Mouse (Mus musculus) mouse embryonic stem cell (cell line): Measurements from ENCODE around the gene Cdc26.

Experiments
- in situ Hi-C, 2 experiments: fragments of 300-500 bp; cut with MboI; formaldehyde crosslinking; loops; 1 replicate in 1 of 2; 3 replicates in 1 of 2; pipeline ENCODE4 v1.14.3; 2019 to 2020; ENCODE audit warnings: low sequenced_read_pairs in 2 of 2, low pct_unique_long_range_greater_than_20kb in 1 of 2, mixed read lengths in 1 of 2; ENCODE audit not compliant: unreplicated experiment in 1 of 2

Gene Cdc26

DNA sequence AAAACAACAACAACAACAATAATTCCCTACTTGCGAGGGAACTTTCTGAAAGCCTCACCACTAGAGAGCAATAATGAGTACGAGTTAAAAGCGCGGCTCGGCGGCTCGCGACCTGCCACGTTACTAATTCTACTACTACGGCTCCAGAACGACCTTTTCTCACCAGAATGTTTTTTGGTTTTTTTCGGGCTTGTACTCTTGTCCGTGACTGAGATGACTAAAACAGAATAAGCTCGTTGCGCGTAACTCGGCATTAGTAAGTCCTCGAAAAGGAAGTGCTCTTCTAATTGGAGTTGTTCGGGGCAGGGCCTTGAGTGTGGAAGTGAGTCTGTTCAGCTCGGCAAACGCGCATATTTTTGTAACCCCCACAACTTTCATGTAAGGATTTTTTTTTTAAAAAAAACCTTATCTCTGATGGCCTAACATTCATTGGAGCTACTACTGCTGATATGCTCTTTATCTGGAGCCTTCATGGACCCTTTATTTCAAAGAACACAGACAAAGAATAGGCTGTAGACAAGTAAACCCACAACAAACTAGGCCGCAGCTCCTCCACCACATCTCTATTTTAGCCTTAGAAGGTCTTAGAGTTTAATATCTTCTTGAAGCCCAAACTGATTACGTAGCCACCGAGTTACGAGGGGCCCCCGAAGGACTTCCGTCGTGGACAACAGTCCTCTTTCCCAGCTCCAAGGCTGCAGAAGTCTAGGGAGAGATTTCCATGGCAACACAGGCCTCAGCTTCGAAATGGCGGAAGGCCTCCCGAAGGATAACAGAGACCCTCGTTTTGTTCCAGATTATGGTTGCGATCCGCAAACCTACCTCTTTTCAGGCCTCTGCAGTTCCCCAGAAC, 486 bp downstream of the Cdc26 start:
- in situ Hi-C loops, result no loop called here

DNA sequence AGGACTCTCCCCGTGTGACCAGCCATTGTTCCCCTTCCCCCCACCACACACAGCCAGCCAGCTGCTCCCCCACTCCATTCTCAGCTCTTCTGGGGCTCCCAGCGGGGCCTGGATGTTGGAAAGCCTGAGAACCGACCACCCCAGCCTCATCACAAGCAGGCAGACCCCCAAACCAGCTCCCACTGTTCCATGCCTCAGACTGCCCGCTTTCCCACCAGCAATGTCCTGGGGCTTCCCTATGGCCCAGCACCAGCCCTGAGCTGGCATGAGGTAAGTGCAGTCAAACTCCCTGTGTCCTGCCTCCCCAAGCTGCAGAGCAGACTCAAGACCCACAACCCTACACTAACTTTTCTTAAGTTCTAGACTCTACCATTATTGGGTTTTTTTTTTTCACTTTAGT, 2.3 kb downstream of the Cdc26 start:
- in situ Hi-C loops, result no loop called here

DNA sequence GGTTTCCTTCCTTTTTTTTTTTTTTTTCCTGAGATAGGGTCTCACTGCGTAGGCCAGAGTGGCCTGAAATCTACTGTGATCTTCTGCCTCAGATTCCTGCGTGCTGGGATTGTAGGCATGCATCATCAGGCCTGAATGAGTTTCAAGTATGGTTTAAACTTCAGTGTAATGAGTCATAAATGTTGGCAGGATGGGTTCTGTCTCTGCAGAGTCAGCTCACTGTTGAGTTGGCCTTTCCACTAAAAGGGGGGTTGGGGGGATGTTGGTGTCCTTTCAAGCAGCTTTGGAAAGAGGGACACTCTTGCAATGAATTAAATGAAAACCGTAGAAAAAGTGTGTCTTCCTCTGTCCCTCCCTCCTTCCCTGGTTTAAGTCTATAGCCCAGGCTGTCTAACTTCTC, 9.5 kb downstream of the Cdc26 start:
- in situ Hi-C loops, result no loop called here

DNA sequence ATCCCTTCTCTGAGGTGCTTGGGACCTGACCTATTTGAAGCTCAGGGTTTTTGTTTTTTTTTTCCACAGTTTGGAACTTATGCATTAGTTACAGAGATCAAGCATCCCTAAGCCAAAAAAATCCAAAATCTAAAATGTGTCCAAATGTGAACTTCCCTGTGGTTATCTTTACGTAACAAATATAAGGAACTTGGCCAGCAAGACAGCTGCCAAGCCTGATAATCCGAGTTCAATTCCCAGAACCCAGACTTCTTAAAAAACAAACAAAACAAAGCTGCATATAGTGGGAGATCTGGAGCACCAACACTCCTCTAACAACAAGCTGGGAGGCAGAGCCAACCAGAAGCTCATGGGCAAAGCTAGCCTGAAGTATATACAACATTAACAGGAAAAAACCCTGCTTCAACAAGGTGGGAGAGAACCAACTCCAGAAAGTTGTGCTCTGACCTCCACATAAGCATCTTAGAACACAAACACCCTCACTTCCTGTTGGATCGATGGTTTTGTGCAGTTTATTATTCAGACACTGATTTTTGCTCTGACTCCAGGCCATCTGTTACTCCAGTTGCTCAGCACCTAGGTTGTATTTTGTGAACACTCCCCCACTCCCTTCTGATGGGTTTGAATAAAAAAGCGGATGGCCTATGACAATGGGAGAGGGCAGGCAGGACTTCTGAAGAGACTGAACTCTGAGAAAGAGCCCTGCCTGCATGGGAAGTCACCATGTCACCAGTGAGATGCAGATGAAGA, 10.7 kb downstream of the Cdc26 start:
- in situ Hi-C loops, result no loop called here

DNA sequence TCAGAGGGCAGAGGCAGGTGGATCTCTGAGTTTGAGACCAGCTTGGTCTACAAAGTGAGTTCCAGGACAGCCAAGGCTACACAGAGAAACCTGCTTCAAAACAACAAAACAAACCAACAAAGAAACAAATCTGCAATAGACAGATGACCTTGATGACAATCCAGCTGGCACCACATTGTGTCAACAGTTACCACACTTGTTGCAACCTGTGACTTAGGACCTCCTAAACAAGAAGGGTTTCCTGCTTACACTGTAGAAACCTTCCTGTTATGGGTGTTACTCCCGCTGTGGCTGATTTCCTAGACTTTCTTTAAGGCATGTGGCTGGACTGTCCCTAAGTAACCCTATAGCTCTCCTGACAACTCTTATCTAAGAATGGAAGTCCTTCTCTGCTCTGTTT, 12.6 kb downstream of the Cdc26 start:
- in situ Hi-C loops, result no loop called here

DNA sequence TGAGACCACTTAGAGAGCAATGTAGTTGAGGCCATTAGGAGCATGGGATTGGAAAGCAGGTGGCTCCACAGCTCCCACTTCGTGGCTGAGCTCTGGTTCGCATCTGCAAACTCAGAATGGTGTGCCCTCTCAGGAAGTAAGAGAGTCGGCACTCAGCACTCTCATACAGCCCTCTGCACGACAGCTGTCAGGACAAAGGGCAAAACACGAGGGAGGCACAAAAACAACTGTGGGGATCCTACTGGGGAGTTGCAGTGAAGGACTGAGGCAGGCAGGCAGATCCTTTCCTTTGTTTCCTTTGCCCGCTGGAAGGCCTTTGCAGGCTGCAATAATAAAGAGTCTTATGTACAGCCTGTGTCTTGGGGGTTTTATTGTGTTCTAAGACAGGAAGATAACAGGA, 15.0 kb downstream of the Cdc26 start:
- in situ Hi-C loops, result no loop called here

DNA sequence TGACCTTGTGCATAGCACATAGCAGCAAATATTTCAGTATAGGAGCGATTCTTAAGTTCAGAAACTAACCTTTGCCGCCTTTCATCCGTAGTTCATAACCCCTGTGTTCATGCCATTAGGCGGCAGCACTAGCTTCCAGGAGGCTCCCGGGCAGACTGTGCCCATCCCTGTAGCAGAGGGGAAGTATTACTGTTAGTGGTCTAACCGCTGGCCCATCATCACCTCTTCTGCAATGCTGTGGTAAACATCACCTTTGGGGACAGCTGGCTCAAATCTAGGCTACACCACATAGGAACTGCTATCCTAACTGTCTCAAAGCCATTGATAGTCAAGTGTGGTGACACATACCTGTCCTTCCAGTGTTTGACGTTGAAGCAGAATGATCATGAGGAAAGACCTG, 16.6 kb downstream of the Cdc26 start:
- in situ Hi-C loops, result no loop called here

DNA sequence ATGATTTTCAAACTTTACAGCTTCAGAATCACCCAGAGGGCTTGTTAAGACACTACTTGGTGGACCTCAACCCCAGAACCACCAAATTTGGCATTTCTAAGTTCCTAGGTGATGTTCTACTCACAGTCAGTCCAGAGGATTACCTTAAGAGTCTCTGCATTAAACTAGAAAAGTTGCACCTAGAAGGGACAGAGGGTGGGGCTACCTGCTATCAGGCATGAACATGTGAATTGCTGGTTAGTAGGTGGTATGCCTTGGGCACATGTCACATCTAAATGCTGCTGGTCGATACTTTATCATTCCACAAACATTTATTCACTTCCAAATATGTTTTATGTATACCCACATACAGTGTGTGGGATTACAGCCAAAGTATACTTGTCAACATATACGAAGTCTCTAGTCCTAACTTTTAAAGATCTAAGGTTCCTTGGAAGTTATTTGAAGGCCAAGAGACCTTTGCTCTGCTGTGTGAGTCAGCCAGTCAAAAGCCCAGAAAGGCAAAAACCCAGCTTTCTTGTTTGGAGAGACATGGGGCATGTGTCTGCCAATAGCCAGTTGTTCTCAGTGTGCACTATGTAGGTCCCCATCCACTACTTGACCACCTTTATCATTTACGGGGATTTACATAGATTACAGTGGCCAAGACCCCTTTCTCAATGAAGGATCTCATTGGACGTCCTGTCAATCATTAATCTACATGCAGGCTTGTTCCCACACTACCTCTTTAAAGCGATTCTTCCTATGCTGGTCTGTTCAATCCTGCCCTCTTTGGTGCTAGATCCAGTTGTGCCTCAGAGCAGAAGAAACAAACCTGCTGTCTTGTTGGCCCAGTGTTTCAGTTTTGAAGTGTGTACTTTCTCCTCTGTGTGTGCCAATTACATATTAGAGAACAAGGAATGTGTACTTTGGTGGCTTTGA, 18.6 kb downstream of the Cdc26 start:
- in situ Hi-C loops, result no loop called here

DNA sequence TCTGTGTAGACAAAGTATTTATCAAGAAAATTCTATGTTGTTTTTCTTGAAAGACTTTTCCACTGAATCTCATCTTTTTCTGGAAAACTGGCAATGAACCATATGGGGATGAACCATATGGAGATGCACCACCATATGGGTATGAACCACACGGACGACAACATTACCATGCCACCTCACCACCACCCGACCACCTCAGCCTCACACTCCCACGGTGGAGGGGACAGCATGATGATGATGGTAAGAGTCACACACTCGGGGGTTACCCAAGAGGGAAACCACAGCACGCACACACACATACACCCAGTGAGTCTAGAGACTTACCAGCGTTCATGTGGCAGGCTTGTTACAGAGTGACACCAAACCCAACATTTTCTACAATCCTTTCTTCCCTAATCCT, 23.0 kb downstream of the Cdc26 start:
- in situ Hi-C loops, result no loop called here

DNA sequence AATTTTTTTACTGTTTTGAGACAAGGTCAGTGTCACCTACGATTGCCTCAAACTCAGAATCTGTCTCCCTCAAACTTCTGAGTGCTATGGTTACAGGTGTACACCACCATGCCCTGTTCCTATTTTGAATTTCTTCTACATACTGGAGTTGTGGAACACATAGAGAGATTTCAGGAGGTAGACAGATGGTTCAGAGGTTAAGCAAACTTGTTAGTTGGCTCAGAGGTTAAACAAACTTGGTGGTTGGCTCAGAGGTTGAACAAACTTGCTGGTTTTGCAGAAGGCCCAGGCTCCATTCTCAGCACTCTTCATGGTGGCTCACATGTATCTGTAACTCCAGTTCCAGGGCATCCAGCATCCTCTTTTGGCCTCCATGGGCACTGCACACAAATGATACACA, 24.3 kb downstream of the Cdc26 start:
- in situ Hi-C loops, result no loop called here

DNA sequence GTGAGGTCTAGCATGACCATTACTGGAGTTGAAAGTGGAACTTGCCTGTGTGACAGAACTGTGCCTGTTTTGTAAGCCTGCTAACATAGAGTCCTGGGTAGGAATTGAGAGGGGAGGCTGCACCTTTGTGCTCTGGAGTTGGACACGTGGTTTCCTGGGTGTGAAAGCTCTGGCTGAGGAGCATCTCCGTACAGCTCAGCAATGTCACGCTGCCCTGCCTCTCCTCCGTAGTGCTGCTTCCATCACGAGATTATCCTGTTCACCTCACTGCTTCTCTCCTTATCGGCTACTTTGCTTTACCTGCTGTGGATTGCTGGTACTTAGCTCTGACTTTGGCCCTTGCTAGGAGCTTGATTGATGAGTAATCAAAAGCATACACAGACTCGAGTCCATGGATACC, 24.7 kb downstream of the Cdc26 start:
- in situ Hi-C loops, result no loop called here

DNA sequence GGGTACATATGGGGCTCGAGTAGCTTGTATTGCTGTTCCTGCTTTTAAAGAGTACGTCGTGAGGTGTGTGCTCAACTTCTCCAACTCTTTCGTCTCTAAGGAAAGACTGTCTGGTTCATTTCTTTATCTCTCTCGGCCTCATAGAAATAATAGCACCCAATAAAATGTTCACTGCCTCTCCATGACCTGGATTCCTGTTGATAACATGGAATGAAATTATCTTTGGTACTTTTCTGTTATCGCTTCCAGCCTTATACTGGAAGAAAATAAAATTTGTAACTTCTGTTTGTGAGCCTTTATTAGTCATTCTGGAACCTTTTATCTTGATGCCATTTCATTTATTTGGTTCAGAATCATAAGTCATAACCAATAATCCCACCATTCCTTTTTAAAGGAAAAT, 25.2 kb downstream of the Cdc26 start:
- in situ Hi-C loops, result no loop called here

DNA sequence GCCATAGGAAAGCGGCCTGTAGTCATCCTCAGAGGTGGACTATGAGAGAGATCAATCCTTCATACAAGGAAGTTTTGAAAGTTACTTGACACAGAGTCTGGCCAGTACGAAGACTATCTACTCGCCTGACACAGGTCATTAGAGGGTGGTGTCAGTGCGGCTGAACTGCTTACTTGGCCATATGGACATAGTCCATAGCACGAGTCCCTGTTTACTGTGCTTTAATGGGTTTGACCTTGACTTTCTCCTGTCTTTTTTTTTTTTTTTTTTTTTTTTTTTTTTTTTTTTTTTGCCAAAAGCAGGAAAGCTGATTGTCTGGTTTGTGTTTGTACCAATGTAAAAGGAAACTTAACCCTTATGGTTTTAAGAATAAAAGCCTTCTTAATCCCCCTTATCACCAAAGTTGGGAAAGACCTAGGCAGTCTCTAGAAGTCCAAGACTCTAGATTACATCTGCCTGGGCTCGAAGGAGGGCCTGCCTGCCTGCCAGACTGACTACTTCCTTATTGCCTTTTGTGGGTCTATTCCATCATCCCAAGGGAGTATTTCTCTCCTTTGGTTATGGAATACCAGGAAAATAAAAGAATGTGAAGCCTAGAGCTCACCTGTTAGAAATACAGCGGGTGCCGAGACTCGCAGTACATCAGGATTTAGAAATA, 28.6 kb downstream of the Cdc26 start:
- in situ Hi-C loops, result no loop called here

DNA sequence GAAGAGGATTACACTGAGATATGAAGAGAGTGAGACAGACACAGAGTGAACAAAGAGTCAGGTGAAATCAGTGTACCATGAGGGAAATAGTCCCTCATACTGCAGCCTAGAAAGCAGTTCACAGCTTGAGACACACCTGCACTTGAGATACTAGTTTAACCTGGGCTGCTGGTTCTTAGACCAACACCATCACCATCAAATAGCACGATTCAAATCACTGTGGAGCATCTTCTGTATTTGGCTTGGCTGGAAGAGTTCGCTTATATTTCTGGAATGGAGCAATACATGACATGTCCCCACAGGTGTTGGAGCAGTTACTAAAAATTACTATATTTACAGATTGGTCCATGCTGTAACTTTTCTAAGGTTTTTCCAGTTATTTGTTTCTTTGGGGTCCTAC, 32.3 kb downstream of the Cdc26 start:
- in situ Hi-C loops, result no loop called here

DNA sequence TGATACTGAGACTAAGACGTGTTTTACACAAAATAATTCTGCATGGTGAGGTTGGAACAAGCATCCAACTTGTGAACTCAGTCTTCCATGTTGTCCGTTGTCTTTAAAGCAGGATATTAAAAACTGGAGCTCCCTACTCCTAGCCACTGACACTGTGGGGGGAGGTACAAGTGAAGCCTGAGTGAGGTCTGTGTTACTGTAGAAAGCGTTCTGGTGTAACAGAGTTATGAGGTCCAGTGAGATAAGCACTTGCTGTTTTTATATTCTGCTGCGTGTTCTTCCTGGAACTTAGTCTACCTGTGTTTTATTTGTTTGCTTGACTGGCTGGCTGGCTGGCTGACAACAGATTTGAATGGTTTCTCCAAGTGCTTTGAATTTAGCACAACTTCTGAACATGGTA, 34.1 kb downstream of the Cdc26 start:
- in situ Hi-C loops, result no loop called here

DNA sequence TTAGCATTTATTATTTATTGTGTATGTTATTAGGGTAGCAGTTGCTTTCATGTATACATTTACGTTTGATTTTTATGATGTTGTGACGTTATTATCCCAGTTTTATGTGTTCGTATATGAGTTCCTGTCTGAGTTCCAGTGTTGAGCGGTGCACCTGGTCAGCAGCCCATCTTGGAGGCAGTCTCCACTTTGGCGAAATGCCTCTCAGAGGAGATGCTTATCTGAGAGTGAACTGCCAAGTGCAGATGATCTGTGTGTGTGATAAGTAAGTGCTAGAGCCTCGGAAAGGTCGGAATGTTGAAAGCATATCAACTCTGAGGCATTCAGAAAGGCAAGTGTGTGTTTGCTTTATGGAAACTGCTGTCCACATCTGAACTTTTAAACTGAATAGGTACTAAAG, 34.8 kb downstream of the Cdc26 start:
- in situ Hi-C loops, result no loop called here

DNA sequence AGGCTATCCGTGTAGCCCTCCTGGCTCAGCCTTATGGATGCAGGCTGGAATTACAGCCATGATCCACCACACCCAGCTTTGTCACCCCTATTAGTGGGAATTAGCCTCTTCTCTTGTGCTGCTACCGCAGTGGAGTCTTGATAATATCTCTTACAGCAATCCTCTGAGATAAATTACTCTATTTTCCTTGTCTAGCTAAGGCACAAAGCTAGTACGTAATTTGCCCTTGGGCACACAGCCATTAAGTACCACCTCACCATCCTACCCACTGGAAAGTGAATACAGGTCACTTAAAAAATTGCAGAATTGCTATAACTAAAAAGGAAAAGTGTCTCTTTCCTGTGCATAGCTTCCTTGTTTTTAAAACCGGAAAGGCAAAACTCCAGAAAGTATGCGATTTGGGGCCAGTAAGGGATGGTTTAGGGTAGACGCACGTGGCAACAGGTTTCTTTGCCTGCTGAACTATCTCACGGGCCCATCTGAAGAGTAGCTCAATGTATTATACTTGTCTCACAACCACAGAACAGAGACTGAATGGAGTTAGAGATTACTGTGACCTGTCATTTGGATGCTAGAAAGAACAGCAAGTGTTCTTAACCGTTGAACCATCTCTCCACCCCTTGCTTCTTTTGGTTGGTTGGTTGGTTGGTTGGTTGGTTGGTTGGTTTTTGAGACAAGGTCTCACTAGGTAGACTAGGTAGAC, 35.5 kb downstream of the Cdc26 start:
- in situ Hi-C loops, result no loop called here

DNA sequence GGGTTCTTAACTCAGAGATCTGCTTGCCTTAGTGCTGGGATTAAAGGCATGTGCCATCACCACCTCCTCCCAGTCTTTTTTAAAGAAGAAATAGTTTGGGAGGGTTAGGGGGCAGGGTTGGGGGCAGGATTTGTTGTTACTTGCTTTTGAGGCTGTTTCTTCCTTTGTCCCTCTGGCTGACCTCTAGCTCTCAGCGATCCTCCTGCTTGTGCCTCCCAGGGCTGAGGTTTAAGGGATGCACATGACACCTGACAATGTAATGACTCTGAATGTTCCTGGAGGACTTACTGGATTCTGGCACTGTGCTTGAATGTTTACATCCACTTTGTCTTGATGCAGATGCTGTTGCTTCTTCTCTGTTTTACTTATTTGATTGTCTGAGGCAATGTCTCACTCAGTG, 36.0 kb downstream of the Cdc26 start:
- in situ Hi-C loops, result no loop called here
